Mouse (Mus musculus): ENCODE data around the gene Crybb3.

The Crybb3 gene

DNA sequence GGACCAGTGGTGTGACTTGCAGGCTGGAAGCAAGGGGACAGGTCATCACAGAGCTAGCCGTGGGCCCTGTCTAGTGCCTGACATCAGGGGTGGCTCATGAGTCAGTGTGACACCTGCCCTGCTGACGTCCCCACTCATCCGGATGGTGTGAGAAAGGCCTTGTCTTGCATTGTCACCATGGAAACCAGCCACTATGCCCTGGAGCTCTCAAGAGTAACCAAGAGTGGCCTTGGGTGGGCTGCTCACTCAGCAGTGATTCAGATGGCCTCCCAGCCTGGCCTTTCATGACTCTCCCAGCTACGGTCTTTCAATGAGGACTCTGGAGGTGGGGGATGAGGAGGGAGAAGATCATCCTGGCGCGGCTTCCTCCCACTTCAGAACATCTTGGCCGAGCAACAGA is 21.1 kb upstream of the Crybb3 start:
- DNase-seq (ENCODE audit: low spot score in 2 of 2) = no peak

DNA sequence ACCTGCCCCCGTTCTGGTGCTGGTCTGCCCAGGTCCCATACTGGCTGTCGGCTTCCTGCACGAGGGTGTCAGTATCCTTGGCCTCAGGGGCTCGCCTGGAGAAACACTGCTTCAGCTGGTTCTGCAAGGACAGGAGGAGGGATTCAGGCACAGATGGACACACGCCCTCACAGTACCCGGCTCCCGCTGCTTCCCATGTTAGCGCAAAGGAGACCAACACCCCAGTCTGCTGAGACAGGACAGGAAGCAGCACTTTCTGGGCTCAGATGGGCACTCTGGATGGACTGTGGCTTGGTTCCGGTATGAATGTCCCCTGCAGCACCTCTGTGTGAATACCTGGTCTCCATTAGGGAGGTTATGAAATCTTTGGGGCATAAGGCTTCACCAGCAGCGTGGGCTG is 20.1 kb upstream of the Crybb3 start:
- no peak for DNase-seq (ENCODE audit: low spot score in 2 of 2)

DNA sequence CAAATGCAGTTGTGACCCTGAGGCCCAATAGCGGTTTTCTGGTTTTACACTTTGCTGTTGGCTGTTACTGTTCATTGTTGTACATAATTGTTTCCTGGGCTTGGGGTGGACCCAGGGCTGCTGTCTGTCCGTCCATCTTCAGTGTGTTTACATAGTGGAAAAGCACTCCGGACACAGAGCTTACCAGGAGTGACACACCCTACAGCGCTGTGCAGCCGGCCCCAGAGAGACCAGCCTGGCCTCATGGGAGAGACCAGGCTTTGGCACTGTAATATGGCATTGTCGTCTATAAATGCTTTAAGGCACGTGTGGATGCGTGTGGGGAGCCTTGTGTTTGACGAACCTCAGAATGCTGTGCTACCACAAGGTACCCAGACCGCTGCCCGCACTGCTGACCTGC is 19.0 kb upstream of the Crybb3 start:
- no peak for DNase-seq (ENCODE audit: low spot score in 2 of 2)

DNA sequence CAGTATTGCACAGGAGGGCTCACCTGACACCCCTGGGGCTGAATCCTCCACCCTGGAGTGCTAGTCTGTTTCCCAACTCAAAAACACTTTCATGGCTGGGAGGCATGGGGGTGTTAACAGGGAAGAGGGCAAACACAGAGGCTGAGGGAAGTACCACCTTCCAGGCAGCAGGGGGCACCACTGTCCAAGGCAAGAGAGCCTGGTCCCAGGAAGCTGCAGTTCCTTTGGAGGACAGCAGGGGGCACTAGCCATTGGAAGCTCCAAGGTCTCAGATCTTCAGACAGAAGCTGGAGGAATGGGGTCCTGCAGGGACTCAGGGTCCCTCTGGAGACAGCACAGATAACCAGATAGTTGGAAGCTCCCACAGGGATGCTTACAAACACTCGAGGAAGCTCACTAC is 18.2 kb upstream of the Crybb3 start:
- peak in 1 of 2 experiments; percentile 89 for DNase-seq (ENCODE audit: low spot score in 2 of 2)

DNA sequence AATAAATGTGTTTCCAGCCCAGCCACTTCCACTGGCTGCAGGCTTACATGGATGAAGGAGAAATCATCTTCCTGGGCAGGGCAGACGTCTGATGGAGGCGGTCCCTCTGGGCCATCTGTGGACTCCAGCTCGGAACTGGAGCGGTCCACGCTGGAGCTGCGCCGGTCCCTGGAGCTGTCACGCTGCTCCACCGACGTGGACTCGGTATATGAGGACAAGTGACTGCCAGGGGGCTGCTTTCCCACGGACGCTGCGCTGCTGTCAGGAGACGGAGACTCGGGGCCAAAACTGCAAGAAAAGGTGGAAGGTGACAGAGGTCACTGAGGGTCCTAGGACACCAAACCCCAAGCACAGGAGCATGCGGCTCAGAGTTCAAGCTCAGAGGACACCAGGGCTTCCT is 16.2 kb upstream of the Crybb3 start:
- no peak for DNase-seq (ENCODE audit: low spot score in 2 of 2)

DNA sequence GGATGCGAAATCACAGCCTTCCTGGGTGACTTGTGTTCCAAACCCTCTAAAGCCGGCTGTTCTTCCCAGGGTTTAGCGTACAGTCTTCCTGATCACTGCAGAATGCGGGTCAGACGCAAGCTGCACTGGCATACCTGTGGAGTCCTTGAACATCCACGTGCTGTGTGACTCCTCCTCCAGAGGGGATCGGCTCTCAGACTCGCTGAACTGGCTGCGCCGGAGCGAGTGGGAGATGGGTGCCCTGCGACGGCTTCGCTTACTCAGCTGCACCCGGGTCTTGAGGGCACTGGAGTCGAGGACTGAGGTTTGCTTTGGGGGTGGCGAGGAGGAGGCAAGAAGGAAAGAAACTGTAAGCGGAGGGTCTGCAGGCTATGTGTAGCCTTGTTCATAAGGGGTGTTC is 14.1 kb upstream of the Crybb3 start:
- no peak for DNase-seq (ENCODE audit: low spot score in 2 of 2)

DNA sequence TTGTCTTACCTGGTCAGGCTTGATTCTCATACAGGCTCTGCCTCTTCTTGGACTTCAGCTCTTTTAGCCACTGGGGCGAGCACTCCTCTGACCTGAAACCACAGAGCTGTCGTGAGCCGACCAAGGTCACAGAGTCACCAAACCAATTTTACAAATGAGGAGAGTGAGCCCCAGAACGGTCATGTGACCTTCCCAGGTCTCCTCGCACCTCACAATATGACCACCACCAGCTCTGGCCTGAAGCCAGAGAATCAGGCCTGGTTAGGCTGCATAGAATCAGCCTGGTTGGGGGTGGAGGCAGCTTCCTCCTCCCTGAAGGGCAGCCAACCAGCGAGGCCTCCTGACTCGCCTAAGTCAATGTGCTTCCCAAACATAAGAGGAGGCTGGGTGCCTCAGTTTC is 11.0 kb upstream of the Crybb3 start:
- DNase-seq (ENCODE audit: low spot score in 2 of 2) = no peak

DNA sequence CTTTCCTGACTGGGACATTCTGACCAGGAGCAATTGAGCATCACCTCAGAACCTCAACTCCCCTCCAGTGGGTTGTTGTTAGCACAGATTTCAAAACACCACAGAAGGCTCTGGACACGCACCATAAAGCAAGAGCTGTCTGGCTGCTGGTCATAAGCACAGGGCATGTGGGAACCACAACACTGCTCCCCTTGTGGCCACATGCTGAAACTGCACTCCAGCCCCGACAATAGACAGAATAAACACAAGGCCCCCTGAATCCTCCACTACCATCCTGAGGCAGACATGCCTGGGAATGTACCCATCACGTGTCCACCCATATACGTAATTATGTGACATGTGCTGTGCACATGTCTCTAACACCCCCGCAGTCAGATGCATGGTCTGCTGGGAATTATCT is 9.8 kb upstream of the Crybb3 start:
- DNase-seq (ENCODE audit: low spot score in 2 of 2) = no peak

DNA sequence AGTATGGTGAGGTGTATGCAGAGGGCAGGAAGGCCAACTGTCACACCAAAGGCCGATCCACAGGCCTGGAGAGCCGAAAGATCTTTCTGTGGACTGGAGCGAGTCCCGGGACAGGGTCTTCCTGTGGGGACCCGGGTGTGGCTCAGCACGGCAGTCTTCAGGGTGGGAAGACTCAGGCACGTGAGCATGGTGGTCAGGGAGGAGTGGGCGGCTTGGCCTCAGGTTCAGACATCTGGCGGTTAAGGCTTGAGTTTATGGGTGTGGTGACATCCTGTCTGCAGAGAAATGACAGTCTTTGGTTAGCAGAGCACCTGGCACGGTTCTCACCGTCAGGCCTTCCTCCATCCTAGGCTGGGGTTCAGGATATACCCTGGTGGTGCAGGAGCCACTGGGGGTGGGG is 9.4 kb upstream of the Crybb3 start:
- no peak for DNase-seq (ENCODE audit: low spot score in 2 of 2)

DNA sequence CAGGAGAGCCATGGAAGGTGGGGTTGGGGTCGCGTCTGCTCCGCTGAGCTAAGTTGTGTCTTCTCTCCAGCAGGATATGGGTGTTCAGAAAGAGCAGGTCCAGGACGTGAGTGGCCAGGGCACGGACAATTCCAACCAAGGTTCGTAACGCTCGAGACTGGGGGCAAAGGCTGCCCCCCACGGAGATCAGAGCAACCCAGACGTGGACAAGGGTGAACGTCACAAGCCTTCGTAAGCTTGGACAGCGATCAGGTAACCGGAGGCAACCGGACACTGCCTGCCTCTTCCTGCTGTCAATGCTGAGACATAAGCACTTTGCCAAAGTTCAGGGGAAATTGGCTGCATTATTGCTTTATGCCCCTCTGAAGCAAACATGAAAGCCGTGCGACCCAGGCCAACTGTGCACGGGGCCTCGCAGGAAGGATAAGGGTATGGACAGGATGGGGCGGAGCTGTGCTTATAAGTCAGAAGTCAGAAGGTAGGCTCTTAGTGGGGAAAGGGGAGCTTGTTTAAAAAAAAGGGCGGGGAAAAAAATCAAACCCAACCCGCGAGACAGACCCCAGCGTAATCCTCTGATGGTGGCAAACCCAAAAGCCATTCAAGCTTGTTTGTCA is 8.8 kb upstream of the Crybb3 start:
- DNase-seq (ENCODE audit: low spot score in 2 of 2) = no peak

DNA sequence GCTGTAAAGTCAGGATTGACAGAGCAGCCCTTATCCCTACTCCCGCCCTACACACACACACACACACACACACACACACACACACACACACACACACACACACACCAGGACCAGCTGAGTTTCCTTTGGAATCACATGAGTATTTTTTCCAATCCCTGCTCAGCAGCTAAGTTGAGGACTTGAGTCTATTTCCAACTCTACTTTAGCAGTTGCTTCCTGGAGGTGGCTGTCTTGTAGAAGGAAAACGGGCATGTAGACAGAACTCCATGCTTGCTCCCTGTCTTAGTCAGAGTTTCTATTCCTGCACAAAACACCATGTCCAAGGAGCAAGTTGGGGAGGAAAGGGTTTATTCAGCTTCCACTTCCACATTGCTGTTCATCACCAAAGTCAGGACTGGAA is 6.1 kb upstream of the Crybb3 start:
- no peak for DNase-seq (ENCODE audit: low spot score in 2 of 2)

DNA sequence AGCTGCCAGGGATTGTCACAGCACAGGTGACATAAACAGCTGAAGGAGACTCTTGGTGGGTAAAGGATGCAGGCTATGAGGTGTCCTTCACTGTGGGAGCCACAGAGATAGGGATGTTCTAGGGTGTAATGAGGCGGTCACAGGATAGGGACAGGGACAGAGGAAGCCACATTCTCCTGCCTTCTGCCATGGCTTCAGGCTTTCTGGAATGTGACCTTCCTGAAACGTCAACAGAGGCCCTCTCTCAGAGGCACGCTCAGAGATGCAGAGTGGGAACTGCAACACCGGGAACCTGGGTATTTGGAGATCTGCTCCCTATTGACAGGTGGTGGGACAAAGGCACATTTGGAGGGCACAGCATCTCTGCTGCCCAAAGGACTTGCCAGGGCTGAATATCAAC is 5.6 kb upstream of the Crybb3 start:
- no peak for DNase-seq (ENCODE audit: low spot score in 2 of 2)

DNA sequence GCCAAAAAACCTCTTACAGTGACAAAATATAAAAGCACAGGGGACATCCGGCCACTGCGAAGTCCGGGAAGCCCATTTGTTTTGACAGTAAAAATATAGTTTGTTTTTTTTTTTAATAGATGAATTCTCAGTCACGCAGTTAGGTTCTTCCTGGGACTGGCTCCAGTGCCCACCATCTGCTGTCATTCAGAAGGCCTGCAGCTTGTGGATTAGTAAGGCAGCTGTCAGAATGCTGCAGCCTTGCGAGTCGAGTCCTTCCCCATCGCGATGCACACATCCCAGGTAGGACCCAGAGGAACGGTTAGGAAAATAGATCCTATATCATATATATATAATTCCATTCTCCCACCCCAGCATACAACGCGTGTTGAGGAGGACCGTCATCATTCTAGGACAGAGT is 5.1 kb upstream of the Crybb3 start:
- no peak for DNase-seq (ENCODE audit: low spot score in 2 of 2)

DNA sequence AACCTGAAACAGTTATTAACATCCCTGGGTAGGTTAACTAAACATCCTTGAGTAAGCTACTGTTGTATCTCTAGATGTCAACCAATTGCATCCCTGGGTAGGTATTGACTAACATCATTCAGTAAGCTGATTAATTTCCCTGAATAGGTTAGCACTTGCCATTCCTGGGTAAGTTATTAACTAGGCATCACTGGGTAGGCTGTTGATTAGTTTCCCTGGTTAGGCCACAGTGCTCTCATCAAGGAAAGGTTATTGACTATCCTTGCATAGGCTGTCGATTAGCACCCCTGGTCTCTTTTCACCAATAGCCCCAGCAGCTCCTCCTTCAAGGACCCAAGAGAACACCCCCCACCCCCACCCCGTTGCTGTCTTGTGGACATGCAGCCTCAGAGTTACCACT is 4.5 kb upstream of the Crybb3 start:
- no peak for DNase-seq (ENCODE audit: low spot score in 2 of 2)

DNA sequence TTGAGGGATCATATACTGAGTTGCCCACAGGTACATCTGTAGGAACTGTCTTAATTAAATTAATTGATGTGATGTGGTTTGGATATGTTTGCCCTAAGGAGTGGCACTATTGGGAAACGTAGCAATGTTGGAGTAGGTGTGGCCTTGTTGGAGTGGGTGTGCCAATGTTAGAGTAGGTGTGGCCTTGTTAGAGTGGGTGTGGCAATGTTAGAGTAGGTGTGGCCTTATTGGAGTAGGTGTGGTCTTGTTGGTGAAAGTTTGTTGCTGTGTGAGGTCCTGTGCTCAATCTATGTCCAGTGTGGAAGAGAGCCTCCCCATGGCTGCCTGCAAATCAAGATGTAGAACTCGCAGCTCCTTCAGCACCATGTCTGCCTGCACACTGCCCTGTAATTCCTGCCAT is 2.9 kb upstream of the Crybb3 start:
- no peak for DNase-seq (ENCODE audit: low spot score in 2 of 2)

DNA sequence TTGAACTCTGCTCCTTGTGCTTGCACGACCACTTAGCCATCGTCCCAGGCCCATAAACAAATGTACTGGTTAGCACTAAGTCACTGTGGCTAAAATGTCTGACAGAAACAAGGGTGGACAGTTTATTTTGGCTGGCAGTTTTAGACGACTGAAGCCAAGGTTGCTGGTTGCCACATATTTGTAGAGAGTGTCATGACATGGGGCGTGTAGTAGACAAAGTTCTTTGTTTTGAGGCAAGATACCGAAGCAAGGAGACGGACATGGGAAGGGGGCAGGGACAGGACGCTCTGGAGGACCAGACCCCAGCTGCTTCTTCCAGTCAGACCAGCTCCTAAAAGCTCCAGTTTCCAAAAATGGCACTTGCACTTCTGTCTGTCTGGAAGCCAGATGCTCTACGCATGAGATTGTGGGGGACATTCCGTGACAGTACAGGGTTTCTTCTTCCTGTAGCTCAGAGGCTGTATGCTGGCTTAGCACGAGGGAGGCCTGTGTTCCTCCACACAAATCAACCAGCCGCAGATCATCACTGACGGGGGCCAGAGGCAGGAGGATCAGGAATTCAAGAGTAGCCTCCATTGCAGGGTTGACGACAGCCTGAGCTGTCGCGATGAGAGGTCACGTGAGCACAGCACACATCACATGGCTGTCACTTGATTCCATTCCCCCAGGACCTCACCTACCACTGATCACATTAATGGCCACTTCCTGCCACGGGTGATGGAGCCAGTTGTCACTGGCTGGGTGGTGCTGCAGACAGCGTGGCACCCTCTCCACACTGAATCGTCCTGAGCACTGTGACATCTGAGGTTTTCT is 1.2 kb upstream of the Crybb3 start:
- no peak for DNase-seq (ENCODE audit: low spot score in 2 of 2)

DNA sequence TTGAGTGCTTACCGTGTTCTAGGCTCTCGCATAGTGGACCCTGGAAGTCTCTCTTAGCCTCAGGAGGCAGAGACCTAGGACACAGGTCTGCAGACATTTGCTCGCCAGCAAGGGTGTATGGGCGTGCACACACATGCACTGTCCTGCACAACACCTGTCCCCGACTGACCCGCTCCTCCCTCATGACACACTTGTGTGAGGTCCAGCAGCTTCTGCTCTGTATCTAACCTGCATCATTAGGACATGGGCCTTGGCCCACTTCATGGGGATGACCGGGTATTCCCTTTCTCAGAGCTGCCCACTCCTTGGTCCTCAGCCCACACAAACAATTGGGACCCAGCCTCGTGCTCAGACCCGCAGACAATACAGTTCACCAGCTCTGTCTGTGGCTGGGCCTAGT is 364 bp downstream of the Crybb3 start:
- DNase-seq (ENCODE audit: low spot score in 2 of 2) = no peak

DNA sequence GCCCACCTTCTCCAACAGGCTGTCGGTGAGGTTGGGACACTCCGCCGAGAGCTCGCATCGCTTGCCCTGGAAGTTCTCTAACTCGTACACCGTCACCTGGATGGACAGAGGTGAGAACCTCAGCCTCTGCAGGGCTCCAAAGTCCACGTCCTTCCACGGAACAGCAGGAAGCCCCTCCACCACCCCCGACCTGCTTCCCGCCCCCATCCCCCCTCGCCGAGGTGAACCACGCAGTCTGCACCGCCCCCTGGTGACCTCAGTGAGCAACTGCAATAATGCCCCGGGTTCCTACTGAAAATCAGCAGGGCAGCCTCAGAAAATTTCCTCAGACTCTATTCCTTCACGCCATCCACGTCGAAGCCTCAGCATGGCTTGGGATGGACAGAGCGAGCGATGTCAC is 1.6 kb downstream of the Crybb3 start:
- no peak for DNase-seq (ENCODE audit: low spot score in 2 of 2)

DNA sequence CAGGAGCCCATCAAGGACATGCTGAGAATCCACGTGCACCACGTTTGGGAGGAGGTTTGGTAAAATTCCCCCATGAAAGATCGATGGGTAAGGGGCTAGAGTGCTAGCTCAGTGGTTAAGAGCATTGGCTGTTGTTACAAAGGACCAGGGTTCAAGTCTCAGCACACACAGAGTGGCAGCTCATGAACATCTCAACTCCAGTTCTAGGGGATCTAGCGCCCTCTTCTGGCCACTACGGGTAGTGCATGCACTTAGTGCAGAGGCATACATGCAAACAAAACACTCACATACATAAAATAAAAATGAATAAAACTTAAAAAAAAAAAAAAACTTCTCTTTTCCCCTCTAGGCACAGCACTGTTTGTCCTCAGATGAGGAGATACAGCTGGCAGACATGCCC is 2.7 kb downstream of the Crybb3 start:
- DNase-seq (ENCODE audit: low spot score in 2 of 2) = no peak

DNA sequence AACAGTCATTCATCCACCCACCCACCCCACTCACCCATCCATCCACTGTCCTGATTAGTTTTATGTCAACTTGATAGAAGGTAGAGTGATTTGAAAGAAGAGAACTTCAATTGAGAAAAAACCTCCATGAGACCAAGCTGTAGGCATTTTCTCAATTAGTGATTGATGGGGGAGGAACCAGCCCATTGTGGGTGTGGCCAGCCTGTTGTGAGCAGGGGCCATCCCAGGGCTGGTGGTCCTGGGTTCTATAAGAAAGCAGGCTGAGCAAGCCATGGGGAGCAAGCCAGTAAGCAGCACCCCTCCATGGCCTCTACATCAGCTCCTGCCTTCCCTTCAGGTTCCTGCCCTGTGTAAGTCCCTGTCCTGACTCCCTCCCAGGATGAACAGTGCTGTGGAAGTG is 11.4 kb downstream of the Crybb3 start, which contains the start of gene Crybb2:
Gene Crybb2 (minus strand): TSS at position 101 of the 400 bp plus-strand sequence.
- DNase-seq (ENCODE audit: low spot score in 2 of 2) = no peak

DNA sequence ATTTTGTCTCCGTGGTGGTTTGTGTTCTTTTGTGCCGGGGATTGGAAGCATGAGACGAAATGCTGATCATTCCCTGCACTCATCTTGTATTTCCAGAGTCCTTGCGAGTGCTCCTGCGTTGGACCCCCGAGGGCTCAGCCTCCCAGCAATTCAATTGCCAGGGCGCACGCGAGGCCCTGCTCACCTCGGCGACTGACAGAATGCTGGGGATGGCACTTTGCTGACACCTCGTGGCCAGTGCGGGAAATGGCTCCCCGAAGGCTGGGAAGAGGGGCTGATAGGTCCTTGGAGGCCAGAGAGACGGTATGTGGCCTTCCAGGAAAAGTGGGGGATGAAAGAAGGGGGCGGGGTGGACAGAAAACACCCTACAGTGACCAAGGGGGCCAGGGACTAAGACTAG is 27.1 kb downstream of the Crybb3 start:
- peak; percentile 56 to 84 for DNase-seq (ENCODE audit: low spot score in 2 of 2)

DNA sequence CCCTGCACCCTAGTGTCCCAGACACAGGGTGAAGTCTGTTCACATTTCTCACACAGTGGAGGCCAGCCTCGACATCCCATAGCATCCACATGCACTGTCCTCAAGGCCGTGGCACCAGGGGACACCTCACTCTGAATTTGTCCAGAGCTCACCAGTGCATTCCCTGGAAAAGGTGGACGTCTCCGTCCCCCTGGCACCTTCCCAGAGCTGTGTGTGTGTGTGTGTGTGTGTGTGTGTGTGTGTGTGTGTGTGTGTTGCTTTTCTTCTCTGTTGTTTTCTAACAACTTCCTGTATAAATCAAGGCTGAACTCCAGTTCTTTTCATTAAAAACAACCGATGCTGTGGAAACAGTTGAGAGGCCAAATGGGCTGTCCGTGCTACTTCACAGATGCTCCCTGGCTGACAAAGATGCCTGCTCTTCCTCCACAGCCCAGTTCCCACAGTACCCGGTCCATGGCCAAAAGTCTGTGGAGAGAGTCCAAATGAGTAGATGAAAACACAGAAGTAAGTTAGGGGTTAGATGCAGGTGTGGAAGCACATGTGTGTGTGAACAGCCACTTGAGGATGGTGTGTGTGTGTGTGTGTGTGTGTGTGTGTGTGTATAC is 30.7 kb downstream of the Crybb3 start:
- DNase-seq (ENCODE audit: low spot score in 2 of 2) = no peak

DNA sequence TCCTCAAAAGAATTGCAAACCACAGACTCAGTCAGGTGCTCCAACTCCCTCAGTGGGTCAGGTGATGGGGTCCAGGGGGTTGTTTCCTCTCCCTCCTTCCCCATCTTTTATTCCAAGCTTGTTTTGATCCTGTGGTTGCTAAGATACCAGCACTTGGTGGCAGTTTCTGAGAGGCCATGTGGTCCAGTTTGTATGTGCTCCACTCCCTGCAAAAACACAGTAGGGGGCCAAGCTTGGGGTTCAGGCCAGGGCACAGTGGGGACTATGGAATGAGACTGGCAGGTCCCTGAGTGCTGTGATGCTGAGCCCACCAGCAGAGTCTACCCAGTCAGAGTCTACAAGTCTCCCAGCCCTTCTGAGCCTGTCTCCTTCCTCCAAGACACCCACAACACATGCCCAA is 31.5 kb downstream of the Crybb3 start:
- DNase-seq (ENCODE audit: low spot score in 2 of 2) = peak in 1 of 2 experiments; percentile 44
